Mouse (Mus musculus): ENCODE measurements around the gene Guk1. TPM values are rescaled to one million over a fixed set of nuclear protein-coding genes. Genes with fewer than 3 reads are reported as not detected.
"Not testable (repeated sequence)": the region's sequence is repeated elsewhere in the genome, so short reads cannot be mapped to it uniquely, and the experiment has no call there.

The Guk1 gene
- polyA plus RNA-seq, 1 experiment from 2014 or later: 201 TPM

DNA sequence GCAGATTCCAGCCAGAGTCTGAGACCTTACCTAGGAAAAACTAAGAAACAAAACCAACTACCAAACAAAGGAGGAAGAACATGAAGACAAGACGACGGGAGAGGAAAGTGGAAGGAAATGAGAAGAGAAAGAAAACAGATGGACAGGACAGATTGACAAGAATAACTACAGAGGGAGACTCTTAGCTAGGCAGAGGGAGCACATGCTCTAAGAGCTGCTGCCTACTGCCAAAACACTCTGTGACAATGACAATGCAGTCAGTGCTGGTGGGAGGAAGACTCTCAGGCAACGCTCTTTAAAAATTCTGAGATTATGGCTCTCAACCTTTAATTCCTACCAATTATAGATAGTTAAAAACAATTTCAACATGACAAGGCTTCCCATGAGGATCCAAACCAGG lies 24.9 kb upstream of the Guk1 start:
- no peak overlapping the region for H3K4me3 ChIP-seq (replicated peaks; ENCODE audit: low read length)
- ATAC-seq: peak; percentile 79
- no peak overlapping the region for H3K9ac ChIP-seq (replicated peaks; ENCODE audit: low read depth, low read length)
- peaks cover 5% of the 10 kb centered on the region for H3K4me1 ChIP-seq (replicated peaks; ENCODE audit: control insufficient read depth, insufficient read depth, low read length)
- H3K9me3 ChIP-seq (ENCODE audit: control insufficient read depth, low read length): no peaks in the 10 kb centered on the region
- H3K36me3 ChIP-seq (ENCODE audit: control insufficient read depth, insufficient read depth): peaks cover 8% of the 10 kb centered on the region; the same call in 1 of the 2 replicates
- H3K27ac ChIP-seq (ENCODE audit: low read length): peak overlapping the region; percentile 5
- 67% methylated on average over 3 of the region's 3 CpGs for WGBS
- no peak overlapping the region for H3K4me2 ChIP-seq (ENCODE audit: low read length)
- no peaks in the 10 kb centered on the region for H3K27me3 ChIP-seq (replicated peaks; ENCODE audit: control insufficient read depth, insufficient read depth, low read length)

DNA sequence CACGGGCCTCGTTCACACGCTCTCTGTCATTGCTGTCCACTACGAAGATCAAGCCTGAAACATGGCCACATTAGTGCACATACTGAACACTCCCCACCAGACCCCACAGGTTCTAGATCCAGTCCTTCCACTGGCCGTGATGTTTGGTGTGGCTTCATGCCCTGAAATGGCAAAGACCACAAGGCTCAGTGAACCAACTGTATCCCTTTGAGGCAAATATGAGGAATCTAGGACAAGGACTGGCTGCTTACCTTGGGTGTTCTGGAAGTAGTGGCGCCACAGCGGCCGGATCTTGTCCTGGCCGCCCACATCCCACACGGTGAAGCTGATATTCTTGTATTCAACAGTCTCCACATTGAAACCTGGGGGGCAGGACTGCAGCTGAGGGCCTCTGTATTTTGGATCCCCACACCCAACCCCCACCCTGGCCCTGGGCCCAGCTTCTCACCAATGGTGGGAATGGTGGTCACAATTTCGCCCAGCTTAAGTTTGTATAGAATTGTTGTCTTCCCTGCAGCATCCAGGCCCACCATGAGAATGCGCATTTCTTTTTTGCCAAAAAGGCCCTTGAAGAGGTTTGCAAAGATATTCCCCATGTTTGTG lies 21.0 kb upstream of the Guk1 start:
- Histone ChIP-seq H3K36me3 (ENCODE audit: control insufficient read depth, insufficient read depth) (peaks cover 16% of the 10 kb centered on the region), H3K4me1 (replicated peaks; ENCODE audit: control insufficient read depth, insufficient read depth, low read length) (peaks cover 22% of the 10 kb centered on the region), H3K9me3 (ENCODE audit: control insufficient read depth, low read length) (no peaks in the 10 kb centered on the region), H3K9ac (replicated peaks; ENCODE audit: low read depth, low read length) (no peak overlapping the region), H3K27me3 (replicated peaks; ENCODE audit: control insufficient read depth, insufficient read depth, low read length) (no peaks in the 10 kb centered on the region), H3K4me3 (replicated peaks; ENCODE audit: low read length) (no peak overlapping the region), H3K4me2 (ENCODE audit: low read length) (no peak overlapping the region), H3K27ac (ENCODE audit: low read length) (no peak overlapping the region)
- no peak for ATAC-seq
- 89% methylated on average over 12 of the region's 12 CpGs for WGBS

DNA sequence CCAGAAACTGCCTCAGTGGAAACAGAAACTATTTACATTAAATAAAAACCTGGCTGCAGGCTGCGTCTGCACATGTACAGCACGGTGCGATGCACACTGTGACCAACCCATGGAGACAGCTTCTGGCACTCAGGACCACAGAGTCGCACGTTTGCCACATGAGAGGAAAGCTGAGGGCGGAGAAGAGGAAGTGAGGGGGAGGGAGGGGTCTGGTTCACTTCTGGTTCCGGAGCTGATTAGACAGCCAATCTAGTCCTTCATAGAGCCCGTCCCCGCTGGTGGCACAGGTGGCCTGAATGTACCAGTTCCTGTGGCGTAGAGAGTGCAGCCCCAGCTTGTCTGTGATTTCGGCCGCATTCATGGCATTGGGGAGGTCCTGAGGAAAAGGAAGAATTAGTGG lies 20.3 kb upstream of the Guk1 start:
- not testable (repeated sequence) for H3K27me3 ChIP-seq (replicated peaks; ENCODE audit: control insufficient read depth, insufficient read depth, low read length); H3K27ac ChIP-seq (ENCODE audit: low read length); H3K9ac ChIP-seq (replicated peaks; ENCODE audit: low read depth, low read length); ATAC-seq; H3K4me2 ChIP-seq (ENCODE audit: low read length); H3K9me3 ChIP-seq (ENCODE audit: control insufficient read depth, low read length); H3K4me3 ChIP-seq (replicated peaks; ENCODE audit: low read length)
- peaks cover 27% of the 10 kb centered on the region for H3K4me1 ChIP-seq (replicated peaks; ENCODE audit: control insufficient read depth, insufficient read depth, low read length)
- H3K36me3 ChIP-seq (ENCODE audit: control insufficient read depth, insufficient read depth): peaks cover 16% of the 10 kb centered on the region
- WGBS: 90% methylated on average over 12 of the region's 12 CpGs

DNA sequence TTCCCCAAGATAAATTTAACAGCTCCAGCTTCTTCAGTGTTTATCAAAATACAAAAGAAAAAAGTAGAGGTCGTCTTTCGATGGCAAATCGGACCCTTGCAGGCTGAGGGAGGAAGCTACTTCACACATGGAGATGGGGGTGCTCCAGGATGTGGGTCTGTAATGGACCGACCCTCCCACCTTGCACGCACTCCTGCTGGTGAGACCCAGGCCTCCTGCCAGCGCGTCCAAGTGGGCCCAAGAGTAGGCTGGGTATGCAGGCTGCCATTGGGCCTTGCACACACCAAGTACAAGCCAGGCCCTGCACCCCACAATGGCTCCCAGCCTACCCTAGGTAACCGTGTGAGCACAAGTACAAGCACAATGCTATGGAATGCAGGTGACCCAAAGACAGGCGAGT lies 19.5 kb upstream of the Guk1 start:
- WGBS: 88% methylated on average over 9 of the region's 9 CpGs
- H3K27me3 ChIP-seq (replicated peaks; ENCODE audit: control insufficient read depth, insufficient read depth, low read length); H3K4me3 ChIP-seq (replicated peaks; ENCODE audit: low read length); H3K9ac ChIP-seq (replicated peaks; ENCODE audit: low read depth, low read length); ATAC-seq; H3K27ac ChIP-seq (ENCODE audit: low read length); H3K9me3 ChIP-seq (ENCODE audit: control insufficient read depth, low read length); H3K4me2 ChIP-seq (ENCODE audit: low read length): not testable (repeated sequence)
- Histone ChIP-seq H3K36me3 (ENCODE audit: control insufficient read depth, insufficient read depth) (peaks cover 16% of the 10 kb centered on the region), H3K4me1 (replicated peaks; ENCODE audit: control insufficient read depth, insufficient read depth, low read length) (peaks cover 23% of the 10 kb centered on the region)

DNA sequence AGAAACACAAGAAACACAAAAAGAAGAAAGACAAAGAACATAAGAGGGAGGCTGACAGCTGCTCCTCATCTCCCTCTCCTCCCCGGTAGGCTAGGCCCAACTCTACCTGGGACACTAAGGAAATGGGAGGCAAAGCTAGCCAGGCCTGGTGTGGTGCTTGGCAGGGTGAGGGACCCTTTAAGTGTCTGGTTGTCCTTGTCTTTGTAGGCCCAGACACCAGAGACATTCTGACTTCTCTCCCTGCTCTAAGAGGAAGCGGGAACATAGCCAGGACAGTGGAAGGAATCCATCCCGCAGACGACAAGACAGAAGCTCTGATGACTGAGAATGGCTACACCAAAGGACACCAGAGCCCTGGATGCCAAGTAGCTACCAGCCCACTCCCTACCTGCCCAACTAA lies 18.0 kb upstream of the Guk1 start:
- Histone ChIP-seq H3K27ac (ENCODE audit: low read length) (no peak overlapping the region), H3K36me3 (ENCODE audit: control insufficient read depth, insufficient read depth) (peaks cover 21% of the 10 kb centered on the region), H3K9me3 (ENCODE audit: control insufficient read depth, low read length) (no peaks in the 10 kb centered on the region), H3K27me3 (replicated peaks; ENCODE audit: control insufficient read depth, insufficient read depth, low read length) (no peaks in the 10 kb centered on the region), H3K4me2 (ENCODE audit: low read length) (no peak overlapping the region), H3K4me3 (replicated peaks; ENCODE audit: low read length) (no peak overlapping the region), H3K9ac (replicated peaks; ENCODE audit: low read depth, low read length) (no peak overlapping the region), H3K4me1 (replicated peaks; ENCODE audit: control insufficient read depth, insufficient read depth, low read length) (peaks cover 23% of the 10 kb centered on the region)
- WGBS: 88% methylated on average over 4 of the region's 4 CpGs
- ATAC-seq: no peak

DNA sequence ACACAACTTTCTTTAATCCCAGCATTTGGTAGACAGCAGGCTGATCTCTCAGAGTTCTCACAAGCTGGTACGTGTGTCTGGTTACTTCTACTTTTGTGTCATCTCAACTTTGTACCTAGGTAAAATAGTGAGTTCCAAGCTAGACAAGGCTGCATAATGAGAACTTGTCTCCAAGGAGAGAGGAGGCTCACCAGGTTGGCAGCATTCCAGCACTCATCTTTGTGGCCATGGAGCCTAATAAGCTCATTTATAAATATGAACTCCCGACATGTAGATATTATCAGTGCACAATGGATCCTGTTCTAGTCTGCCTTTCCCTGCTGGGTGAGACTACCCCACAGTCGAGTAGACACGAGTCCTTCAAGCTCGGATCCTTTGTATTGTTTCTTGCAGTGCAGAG lies 17.6 kb upstream of the Guk1 start:
- H3K9me3 ChIP-seq (ENCODE audit: control insufficient read depth, low read length): no peaks in the 10 kb centered on the region
- no peak for ATAC-seq
- H3K4me2 ChIP-seq (ENCODE audit: low read length): no peak overlapping the region; the same call in 1 of the 2 replicates
- H3K36me3 ChIP-seq (ENCODE audit: control insufficient read depth, insufficient read depth): peaks cover 21% of the 10 kb centered on the region
- H3K4me1 ChIP-seq (replicated peaks; ENCODE audit: control insufficient read depth, insufficient read depth, low read length): peaks cover 23% of the 10 kb centered on the region
- no peak overlapping the region for H3K9ac ChIP-seq (replicated peaks; ENCODE audit: low read depth, low read length)
- H3K27ac ChIP-seq (ENCODE audit: low read length): peak overlapping the region; percentile 18; the same call in 1 of the 2 replicates
- no peaks in the 10 kb centered on the region for H3K27me3 ChIP-seq (replicated peaks; ENCODE audit: control insufficient read depth, insufficient read depth, low read length)
- WGBS: 56% methylated on average over 5 of the region's 5 CpGs
- no peak overlapping the region for H3K4me3 ChIP-seq (replicated peaks; ENCODE audit: low read length)

DNA sequence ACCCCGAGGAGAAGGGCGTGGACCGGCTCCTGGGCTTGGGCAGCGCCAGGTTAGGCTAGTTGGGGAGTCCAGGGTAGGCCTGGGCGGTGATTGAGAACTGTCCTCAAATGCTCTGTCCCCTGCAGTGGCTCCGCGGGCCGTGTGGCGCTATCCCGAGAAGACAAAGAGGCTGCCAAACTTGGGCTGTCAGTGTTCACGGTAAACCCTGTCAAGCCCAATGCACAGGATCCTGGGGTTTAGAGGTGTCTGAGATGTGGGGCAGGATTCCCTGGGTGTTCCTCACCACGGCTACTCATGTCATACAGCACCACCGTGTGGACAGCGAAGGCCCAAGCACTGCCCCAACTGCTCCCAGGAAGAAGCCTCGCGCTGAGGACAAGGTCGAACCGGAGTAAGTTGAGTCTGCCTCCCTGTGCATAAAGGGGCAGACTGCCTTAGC lies 17.0 kb upstream of the Guk1 start:
- no peaks in the 10 kb centered on the region for H3K9me3 ChIP-seq (ENCODE audit: control insufficient read depth, low read length)
- H3K36me3 ChIP-seq (ENCODE audit: control insufficient read depth, insufficient read depth): peaks cover 24% of the 10 kb centered on the region
- no peak overlapping the region for H3K27ac ChIP-seq (ENCODE audit: low read length)
- H3K4me3 ChIP-seq (replicated peaks; ENCODE audit: low read length): peak overlapping the region; percentile 100
- peak; percentile 24 for ATAC-seq
- H3K27me3 ChIP-seq (replicated peaks; ENCODE audit: control insufficient read depth, insufficient read depth, low read length): no peaks in the 10 kb centered on the region
- peak overlapping the region; percentile 89 for H3K4me2 ChIP-seq (ENCODE audit: low read length)
- WGBS: 10% methylated on average over 18 of the region's 18 CpGs
- peaks cover 23% of the 10 kb centered on the region for H3K4me1 ChIP-seq (replicated peaks; ENCODE audit: control insufficient read depth, insufficient read depth, low read length)
- peak overlapping the region; percentile 91 for H3K9ac ChIP-seq (replicated peaks; ENCODE audit: low read depth, low read length)

DNA sequence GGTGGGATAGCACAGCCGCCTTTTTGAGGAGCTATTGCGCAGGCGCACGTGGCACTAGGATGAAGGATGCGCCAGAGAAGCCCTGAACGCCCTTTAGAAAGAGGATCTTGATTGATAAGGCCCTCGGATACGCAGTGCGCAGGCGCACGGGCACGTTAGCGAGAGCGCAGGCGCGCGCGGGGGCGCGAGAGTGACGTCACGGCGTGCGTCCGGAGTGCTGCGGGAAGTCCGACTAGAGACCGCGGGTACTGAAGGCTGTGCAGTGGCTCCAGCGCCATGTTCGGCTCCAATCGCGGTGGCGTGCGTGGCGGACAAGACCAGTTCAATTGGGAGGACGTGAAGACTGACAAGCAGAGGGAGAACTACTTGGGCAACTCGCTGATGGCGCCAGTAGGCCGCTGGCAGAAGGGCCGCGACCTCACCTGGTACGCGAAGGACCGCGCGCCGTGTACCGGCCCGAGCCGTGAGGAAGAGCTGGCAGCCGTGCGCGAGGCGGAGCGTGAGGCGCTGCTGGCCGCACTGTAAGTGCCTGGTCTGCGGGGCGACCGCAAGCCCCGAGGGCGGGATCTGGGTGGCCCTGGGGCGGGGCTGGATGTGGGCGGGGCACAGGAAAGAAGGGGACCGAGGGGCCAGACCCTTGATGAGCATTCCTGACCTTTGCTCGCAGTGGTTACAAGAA lies 16.3 kb upstream of the Guk1 start, which contains the start of gene 2310033P09Rik:
Gene 2310033P09Rik (plus strand): TSS at position 169 of the 679 bp plus-strand sequence.
- peak within 1 kb of the TSS; percentile 91 for H3K9ac ChIP-seq (replicated peaks; ENCODE audit: low read depth, low read length)
- WGBS: under 1% methylated on average over 67 of the region's 67 CpGs
- peak; percentile 90 for ATAC-seq
- no peaks in the 10 kb centered on the region for H3K9me3 ChIP-seq (ENCODE audit: control insufficient read depth, low read length)
- H3K36me3 ChIP-seq (ENCODE audit: control insufficient read depth, insufficient read depth): peaks cover 24% of the 10 kb centered on the region
- H3K4me1 ChIP-seq (replicated peaks; ENCODE audit: control insufficient read depth, insufficient read depth, low read length): peaks cover 23% of the 10 kb centered on the region
- peak within 1 kb of the TSS; percentile 89 for H3K4me2 ChIP-seq (ENCODE audit: low read length)
- no peaks in the 10 kb centered on the region for H3K27me3 ChIP-seq (replicated peaks; ENCODE audit: control insufficient read depth, insufficient read depth, low read length)
- peak within 1 kb of the TSS; percentile 100 for H3K4me3 ChIP-seq (replicated peaks; ENCODE audit: low read length)
- peak within 1 kb of the TSS; percentile 87 for H3K27ac ChIP-seq (ENCODE audit: low read length)

DNA sequence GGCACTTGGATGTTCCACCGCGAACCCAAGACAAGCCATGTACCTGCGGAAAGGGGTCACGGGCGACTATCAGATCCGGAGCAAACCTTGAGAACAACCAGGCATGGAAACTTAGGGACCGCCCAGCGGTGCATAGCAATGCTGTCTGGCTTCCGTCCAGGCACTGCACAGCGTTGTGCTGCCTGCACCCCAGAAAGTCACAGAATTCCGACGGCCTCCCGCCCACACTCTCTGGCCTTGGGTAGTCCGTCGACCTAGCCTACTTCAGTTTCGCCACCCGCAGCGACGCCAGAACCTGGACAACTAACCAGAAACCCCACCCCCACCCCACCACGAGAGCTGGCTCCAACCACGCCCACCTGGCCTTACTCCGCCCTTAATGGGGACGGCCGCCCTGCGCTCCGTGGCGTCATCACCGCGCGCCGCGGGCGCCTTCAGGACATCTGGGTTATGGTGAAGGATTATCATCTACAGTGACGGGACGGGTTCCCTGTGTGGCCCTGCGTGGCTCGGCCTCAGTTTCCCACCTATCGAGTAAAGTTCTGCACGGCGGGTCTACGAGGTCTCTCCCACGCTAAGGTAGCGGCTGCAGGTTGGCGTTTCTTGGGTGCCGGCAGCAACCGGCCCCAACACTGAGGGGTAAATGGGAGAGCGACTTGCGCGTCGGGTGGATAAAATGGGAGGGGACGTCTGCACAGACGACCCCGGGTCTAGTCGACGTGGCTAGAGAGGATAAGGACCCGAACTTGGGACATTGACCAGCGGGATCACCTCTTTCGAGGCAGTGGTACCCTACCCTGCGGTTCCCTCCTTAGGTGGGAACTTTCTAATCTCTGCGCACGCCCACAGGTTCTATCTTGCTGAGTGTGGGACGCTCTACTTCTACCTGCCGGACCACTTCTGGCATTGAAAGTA lies 10.3 kb upstream of the Guk1 start, which contains the start of gene Mrpl55:
Gene Mrpl55 (plus strand): TSS at position 406 of the 915 bp plus-strand sequence.
- Histone ChIP-seq H3K4me1 (replicated peaks; ENCODE audit: control insufficient read depth, insufficient read depth, low read length) (peaks cover 14% of the 10 kb centered on the region), H3K9ac (replicated peaks; ENCODE audit: low read depth, low read length) (peak within 1 kb of the TSS; percentile 74), H3K27ac (ENCODE audit: low read length) (peak within 1 kb of the TSS; percentile 46; the same call in 1 of the 2 replicates), H3K36me3 (ENCODE audit: control insufficient read depth, insufficient read depth) (peaks cover 9% of the 10 kb centered on the region; the same call in 1 of the 2 replicates), H3K4me2 (ENCODE audit: low read length) (peak within 1 kb of the TSS; percentile 69), H3K4me3 (replicated peaks; ENCODE audit: low read length) (peak within 1 kb of the TSS; percentile 79), H3K9me3 (ENCODE audit: control insufficient read depth, low read length) (no peaks in the 10 kb centered on the region), H3K27me3 (replicated peaks; ENCODE audit: control insufficient read depth, insufficient read depth, low read length) (no peaks in the 10 kb centered on the region)
- peak; percentile 92 for ATAC-seq
- WGBS: under 1% methylated on average over 63 of the region's 63 CpGs
